Mouse (Mus musculus): ENCODE measurements around the gene Rpl35a.
"Not testable (repeated sequence)": the region's sequence is repeated elsewhere in the genome, so short reads cannot be mapped to it uniquely, and the experiment has no call there.

Gene Rpl35a

GRCm38 (mm10) chr16:33056095-33056785 is at the start of gene Rpl35a, which contains the start of gene Iqcg:
Rpl35a (plus strand) TSS chr16:33056453.
Iqcg (minus strand) TSS chr16:33056218.
- peak; percentile 91 for DNase-seq (ENCODE audit: low read depth, low spot score)

GRCm38 (mm10) chr16:33006888-33007287 is 49.4 kb upstream of the Rpl35a start:
- no peak for DNase-seq (ENCODE audit: low read depth, low spot score)

GRCm38 (mm10) chr16:33007436-33007835 is 48.8 kb upstream of the Rpl35a start:
- DNase-seq (ENCODE audit: low read depth, low spot score) = no peak

- DNase-seq (ENCODE audit: low read depth, low spot score) = no peak
These were observed 46.1 kb upstream of the Rpl35a start for GRCm38 (mm10) chr16:33010166-33010565.

- DNase-seq (ENCODE audit: low read depth, low spot score) = no peak
These were observed 42.5 kb upstream of the Rpl35a start for GRCm38 (mm10) chr16:33013801-33014200.

GRCm38 (mm10) chr16:33014921-33015320 is 41.3 kb upstream of the Rpl35a start:
- no peak for DNase-seq (ENCODE audit: low read depth, low spot score)

- no peak for DNase-seq (ENCODE audit: low read depth, low spot score)
These were observed 40.8 kb upstream of the Rpl35a start for GRCm38 (mm10) chr16:33015396-33015907.

GRCm38 (mm10) chr16:33015986-33016385 is 40.3 kb upstream of the Rpl35a start:
- no peak for DNase-seq (ENCODE audit: low read depth, low spot score)

GRCm38 (mm10) chr16:33017677-33018349 is 38.4 kb upstream of the Rpl35a start:
- no peak for DNase-seq (ENCODE audit: low read depth, low spot score)

- DNase-seq (ENCODE audit: low read depth, low spot score) = no peak
These were observed 37.0 kb upstream of the Rpl35a start for GRCm38 (mm10) chr16:33019117-33019770.

GRCm38 (mm10) chr16:33021381-33021780 is 34.9 kb upstream of the Rpl35a start:
- no peak for DNase-seq (ENCODE audit: low read depth, low spot score)

GRCm38 (mm10) chr16:33023750-33024149 is 32.5 kb upstream of the Rpl35a start:
- DNase-seq (ENCODE audit: low read depth, low spot score) = peak; percentile 87

GRCm38 (mm10) chr16:33024456-33025104 is 31.7 kb upstream of the Rpl35a start:
- DNase-seq (ENCODE audit: low read depth, low spot score) = no peak

- DNase-seq (ENCODE audit: low read depth, low spot score) = no peak
These were observed 29.9 kb upstream of the Rpl35a start for GRCm38 (mm10) chr16:33026357-33026756.

GRCm38 (mm10) chr16:33036006-33036405 is 20.2 kb upstream of the Rpl35a start:
- no peak for DNase-seq (ENCODE audit: low read depth, low spot score)

- DNase-seq (ENCODE audit: low read depth, low spot score) = no peak
These were observed 13.6 kb upstream of the Rpl35a start for GRCm38 (mm10) chr16:33042682-33043081.

- no peak for DNase-seq (ENCODE audit: low read depth, low spot score)
These were observed 13.0 kb upstream of the Rpl35a start for GRCm38 (mm10) chr16:33043268-33043667.

- DNase-seq (ENCODE audit: low read depth, low spot score) = no peak
These were observed 8.2 kb upstream of the Rpl35a start for GRCm38 (mm10) chr16:33048004-33048403.

- no peak for DNase-seq (ENCODE audit: low read depth, low spot score)
These were observed 7.6 kb upstream of the Rpl35a start for GRCm38 (mm10) chr16:33048686-33049085.

- DNase-seq (ENCODE audit: low read depth, low spot score) = no peak
These were observed 6.4 kb upstream of the Rpl35a start for GRCm38 (mm10) chr16:33049809-33050208.

GRCm38 (mm10) chr16:33053141-33053540 is 3.1 kb upstream of the Rpl35a start:
- no peak for DNase-seq (ENCODE audit: low read depth, low spot score)

- DNase-seq (ENCODE audit: low read depth, low spot score) = not testable (repeated sequence)
These were observed 1.3 kb upstream of the Rpl35a start for GRCm38 (mm10) chr16:33054927-33055326.
